Mouse (Mus musculus): ENCODE measurements around the gene Sytl1. TPM values are rescaled to one million over a fixed set of nuclear protein-coding genes. Genes with fewer than 3 reads are reported as not detected.

Sytl1 gene
- polyA plus RNA-seq, 1 experiment from 2014 or later, result 1.4 TPM

DNA sequence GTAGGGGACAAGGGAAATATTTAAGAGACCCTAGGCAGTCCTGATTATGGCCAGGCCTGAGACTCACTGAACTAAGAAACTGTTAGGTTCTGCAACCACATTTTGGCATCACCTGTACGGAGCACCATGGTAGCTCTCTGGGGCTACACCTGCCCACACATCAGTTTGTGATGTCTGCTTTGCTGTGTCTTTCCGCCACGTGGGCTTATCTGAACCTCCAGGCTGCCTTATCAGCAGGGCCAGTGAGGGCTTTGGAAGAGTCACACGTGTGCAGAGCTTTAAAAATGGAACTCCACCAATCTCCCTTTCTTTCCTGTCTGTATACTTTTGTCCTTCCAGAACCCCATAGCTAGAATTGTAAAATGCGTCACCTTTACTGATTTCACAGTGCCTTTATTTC lies 23.0 kb upstream of the Sytl1 start:
- H3K4me3 ChIP-seq (ENCODE audit: low read depth, low read length), result no peak overlapping the region
- peak; percentile 92 for ATAC-seq (ENCODE audit: low read depth)
- no peaks in the 10 kb centered on the region for H3K9me3 ChIP-seq (replicated peaks; ENCODE audit: control insufficient read depth, low read length)
- peaks cover 50% of the 10 kb centered on the region for H3K4me1 ChIP-seq (ENCODE audit: control insufficient read depth, low read depth, low read length)
- H3K36me3 ChIP-seq (ENCODE audit: control insufficient read depth, insufficient read depth), result no peaks in the 10 kb centered on the region
- H3K4me2 ChIP-seq (ENCODE audit: low read depth, low read length), result peak overlapping the region; percentile 44
- H3K27ac ChIP-seq (ENCODE audit: low read length), result peak overlapping the region; percentile 83
- 20% methylated on average over 5 of the region's 5 CpGs for WGBS (ENCODE audit: insufficient replicate concordance)
- peak overlapping the region; percentile 16; the same call in 1 of the 2 replicates for H3K9ac ChIP-seq (ENCODE audit: low read depth, low read length)
- no peaks in the 10 kb centered on the region for H3K27me3 ChIP-seq (ENCODE audit: control insufficient read depth, insufficient read depth, low read depth, low read length)

DNA sequence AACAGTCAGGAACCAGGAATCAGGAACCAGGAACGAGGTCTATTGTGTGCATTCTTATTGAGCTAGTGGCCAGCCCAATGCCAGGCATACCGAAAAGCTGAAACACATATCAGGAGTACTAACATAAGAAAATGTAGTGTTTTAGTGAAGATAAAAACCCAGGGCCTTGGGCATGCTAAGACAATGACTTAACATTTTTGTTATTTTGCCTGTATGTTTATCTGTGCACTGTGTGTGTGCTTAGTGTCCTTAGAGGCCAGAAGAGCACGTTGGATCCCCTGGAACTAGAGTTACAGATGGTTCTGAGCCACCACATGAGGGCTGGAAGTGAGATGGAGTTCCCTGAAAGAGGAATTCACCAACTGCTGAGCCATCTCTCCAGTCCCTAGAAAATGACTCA lies 22.4 kb upstream of the Sytl1 start:
- H3K36me3 ChIP-seq (ENCODE audit: control insufficient read depth, insufficient read depth), result no peaks in the 10 kb centered on the region
- peak; percentile 78 for ATAC-seq (ENCODE audit: low read depth)
- H3K27ac ChIP-seq (ENCODE audit: low read length), result peak overlapping the region; percentile 83
- H3K4me2 ChIP-seq (ENCODE audit: low read depth, low read length), result peak overlapping the region; percentile 44
- H3K9ac ChIP-seq (ENCODE audit: low read depth, low read length), result peak overlapping the region; percentile 5
- WGBS (ENCODE audit: insufficient replicate concordance), result 22% methylated on average over 3 of the region's 3 CpGs
- H3K4me1 ChIP-seq (ENCODE audit: control insufficient read depth, low read depth, low read length), result peaks cover 50% of the 10 kb centered on the region
- no peaks in the 10 kb centered on the region for H3K9me3 ChIP-seq (replicated peaks; ENCODE audit: control insufficient read depth, low read length)
- H3K4me3 ChIP-seq (ENCODE audit: low read depth, low read length), result no peak overlapping the region
- no peaks in the 10 kb centered on the region for H3K27me3 ChIP-seq (ENCODE audit: control insufficient read depth, insufficient read depth, low read depth, low read length)

DNA sequence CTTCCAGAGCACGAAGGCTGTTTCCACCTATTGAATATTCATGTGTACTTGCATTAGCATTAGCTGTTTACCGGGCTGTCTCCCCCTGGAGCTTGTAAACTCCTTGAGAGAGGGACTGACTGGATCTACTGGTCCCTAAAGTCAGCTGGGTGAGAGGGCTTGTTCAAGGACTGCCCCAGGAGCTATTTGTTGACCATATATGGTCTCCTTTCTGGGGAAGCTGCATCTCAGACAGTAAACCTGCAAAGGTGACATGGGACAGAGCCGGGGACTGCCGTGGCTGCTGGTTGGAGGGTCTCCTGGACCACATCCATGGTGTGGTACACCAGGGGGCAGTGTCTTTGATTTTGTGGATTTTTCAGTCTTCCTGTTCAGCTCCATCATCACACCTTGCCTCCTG lies 19.7 kb upstream of the Sytl1 start:
- Histone ChIP-seq H3K27me3 (ENCODE audit: control insufficient read depth, insufficient read depth, low read depth, low read length) (no peaks in the 10 kb centered on the region), H3K27ac (ENCODE audit: low read length) (no peak overlapping the region), H3K9me3 (replicated peaks; ENCODE audit: control insufficient read depth, low read length) (no peaks in the 10 kb centered on the region), H3K36me3 (ENCODE audit: control insufficient read depth, insufficient read depth) (no peaks in the 10 kb centered on the region), H3K4me1 (ENCODE audit: control insufficient read depth, low read depth, low read length) (peaks cover 54% of the 10 kb centered on the region), H3K4me2 (ENCODE audit: low read depth, low read length) (no peak overlapping the region), H3K9ac (ENCODE audit: low read depth, low read length) (no peak overlapping the region), H3K4me3 (ENCODE audit: low read depth, low read length) (no peak overlapping the region)
- WGBS (ENCODE audit: insufficient replicate concordance), result 65% methylated on average over 4 of the region's 4 CpGs
- no peak for ATAC-seq (ENCODE audit: low read depth)

DNA sequence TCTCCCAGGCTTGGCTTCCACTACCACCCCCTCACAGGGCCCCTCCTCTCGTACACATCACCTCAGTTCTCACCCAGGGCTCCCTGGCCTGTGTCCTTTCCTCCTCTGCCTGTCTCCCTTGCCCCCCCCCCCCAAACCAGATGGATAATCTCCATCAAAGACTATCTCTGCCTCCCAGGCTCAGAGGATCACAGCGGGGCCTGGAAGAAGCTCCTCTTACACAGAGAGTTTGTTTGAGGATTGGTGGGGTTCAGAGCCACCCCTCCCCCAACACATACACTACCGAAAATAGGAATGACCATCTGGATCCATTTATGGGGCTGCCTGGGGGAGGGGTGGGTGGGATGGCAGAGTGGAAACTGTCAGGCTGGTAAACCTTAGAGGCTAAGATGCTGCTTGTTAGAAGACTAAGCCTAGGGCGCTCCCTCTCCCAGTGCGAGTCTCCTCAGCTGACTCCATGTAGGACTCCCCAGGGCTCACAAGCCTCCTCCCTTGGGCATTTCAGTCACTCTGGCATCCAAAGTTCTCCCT lies 19.1 kb upstream of the Sytl1 start:
- Histone ChIP-seq H3K4me3 (ENCODE audit: low read depth, low read length) (no peak overlapping the region), H3K36me3 (ENCODE audit: control insufficient read depth, insufficient read depth) (no peaks in the 10 kb centered on the region), H3K27ac (ENCODE audit: low read length) (no peak overlapping the region), H3K9ac (ENCODE audit: low read depth, low read length) (no peak overlapping the region), H3K4me1 (ENCODE audit: control insufficient read depth, low read depth, low read length) (peaks cover 48% of the 10 kb centered on the region), H3K9me3 (replicated peaks; ENCODE audit: control insufficient read depth, low read length) (no peaks in the 10 kb centered on the region), H3K4me2 (ENCODE audit: low read depth, low read length) (no peak overlapping the region), H3K27me3 (ENCODE audit: control insufficient read depth, insufficient read depth, low read depth, low read length) (no peaks in the 10 kb centered on the region)
- 45% methylated on average over 5 of the region's 5 CpGs for WGBS (ENCODE audit: insufficient replicate concordance)
- ATAC-seq (ENCODE audit: low read depth), result no peak

DNA sequence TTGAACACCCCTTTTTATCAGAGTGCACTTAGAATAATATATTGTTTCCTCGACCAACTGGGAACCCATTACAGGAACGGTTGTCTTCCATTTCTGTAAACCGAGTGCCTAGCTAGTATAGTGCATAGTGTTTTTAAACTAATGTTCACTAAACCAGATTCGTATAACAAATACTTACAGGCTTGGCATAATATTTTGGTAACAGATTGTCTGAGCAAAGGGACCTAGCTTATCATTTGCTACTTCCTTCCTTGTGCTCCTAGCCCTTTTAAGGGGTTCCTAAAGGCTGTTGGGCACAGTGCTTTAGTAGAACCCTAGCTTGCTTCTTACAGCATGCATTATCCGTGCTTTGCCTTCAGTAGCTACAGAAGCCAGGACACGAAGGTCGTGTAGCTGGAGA lies 18.6 kb upstream of the Sytl1 start:
- H3K9ac ChIP-seq (ENCODE audit: low read depth, low read length), result no peak overlapping the region
- no peak for ATAC-seq (ENCODE audit: low read depth)
- H3K27ac ChIP-seq (ENCODE audit: low read length), result no peak overlapping the region
- WGBS (ENCODE audit: insufficient replicate concordance), result 27% methylated on average over 7 of the region's 7 CpGs
- no peak overlapping the region for H3K4me3 ChIP-seq (ENCODE audit: low read depth, low read length)
- H3K27me3 ChIP-seq (ENCODE audit: control insufficient read depth, insufficient read depth, low read depth, low read length), result no peaks in the 10 kb centered on the region
- no peaks in the 10 kb centered on the region for H3K9me3 ChIP-seq (replicated peaks; ENCODE audit: control insufficient read depth, low read length)
- H3K4me2 ChIP-seq (ENCODE audit: low read depth, low read length), result no peak overlapping the region
- H3K4me1 ChIP-seq (ENCODE audit: control insufficient read depth, low read depth, low read length), result peaks cover 47% of the 10 kb centered on the region
- H3K36me3 ChIP-seq (ENCODE audit: control insufficient read depth, insufficient read depth), result no peaks in the 10 kb centered on the region

DNA sequence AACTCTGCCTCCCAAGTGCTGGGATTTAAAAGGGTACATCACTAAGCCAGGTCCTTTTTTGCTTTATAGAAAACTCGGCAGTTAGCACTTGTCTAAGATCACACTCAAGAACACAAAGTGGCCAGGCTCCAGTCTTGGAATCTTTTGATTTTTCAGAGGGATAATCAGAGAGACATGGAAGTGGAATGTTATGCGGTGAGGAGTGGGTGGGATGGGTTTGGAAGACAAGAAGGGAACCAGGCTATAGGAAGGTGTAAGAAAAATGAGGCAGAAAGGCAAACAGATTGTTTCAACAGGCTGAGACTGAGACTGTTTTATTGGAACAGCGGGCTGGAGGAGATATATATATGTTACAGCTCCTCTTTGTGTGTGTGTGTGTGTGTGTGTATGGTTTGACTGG lies 15.6 kb upstream of the Sytl1 start:
- WGBS (ENCODE audit: insufficient replicate concordance), result 76% methylated on average over 3 of the region's 3 CpGs
- H3K9me3 ChIP-seq (replicated peaks; ENCODE audit: control insufficient read depth, low read length), result no peaks in the 10 kb centered on the region
- H3K4me2 ChIP-seq (ENCODE audit: low read depth, low read length), result peak overlapping the region; percentile 73
- no peak overlapping the region for H3K4me3 ChIP-seq (ENCODE audit: low read depth, low read length)
- H3K9ac ChIP-seq (ENCODE audit: low read depth, low read length), result no peak overlapping the region
- peaks cover 32% of the 10 kb centered on the region for H3K4me1 ChIP-seq (ENCODE audit: control insufficient read depth, low read depth, low read length)
- H3K36me3 ChIP-seq (ENCODE audit: control insufficient read depth, insufficient read depth), result no peaks in the 10 kb centered on the region; the same call in 1 of the 2 replicates
- H3K27ac ChIP-seq (ENCODE audit: low read length), result no peak overlapping the region; the same call in 1 of the 2 replicates
- ATAC-seq (ENCODE audit: low read depth), result no peak
- H3K27me3 ChIP-seq (ENCODE audit: control insufficient read depth, insufficient read depth, low read depth, low read length), result no peaks in the 10 kb centered on the region

DNA sequence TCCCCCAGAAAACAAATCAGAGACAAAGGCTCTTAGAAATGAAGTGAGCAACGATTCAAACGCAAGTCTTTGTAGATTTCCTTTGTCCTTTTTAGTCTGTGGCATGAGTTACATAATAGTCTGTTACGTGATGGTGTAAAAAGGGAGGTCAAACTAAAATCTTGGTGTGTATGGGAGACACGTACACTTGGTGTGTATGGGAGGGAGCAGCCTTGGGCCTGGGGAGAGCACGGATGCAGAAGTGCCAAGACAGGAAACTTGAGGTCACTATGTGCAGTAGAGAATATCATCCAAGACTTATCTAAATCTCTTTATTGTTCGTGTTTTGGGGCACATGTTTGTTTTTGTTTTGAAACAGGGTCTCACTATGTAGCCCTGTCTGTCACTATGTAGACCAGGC lies 15.2 kb upstream of the Sytl1 start:
- Histone ChIP-seq H3K9me3 (replicated peaks; ENCODE audit: control insufficient read depth, low read length) (no peaks in the 10 kb centered on the region), H3K27ac (ENCODE audit: low read length) (peak overlapping the region; percentile 92), H3K4me3 (ENCODE audit: low read depth, low read length) (peak overlapping the region; percentile 93), H3K4me1 (ENCODE audit: control insufficient read depth, low read depth, low read length) (peaks cover 29% of the 10 kb centered on the region), H3K9ac (ENCODE audit: low read depth, low read length) (peak overlapping the region; percentile 90), H3K36me3 (ENCODE audit: control insufficient read depth, insufficient read depth) (no peaks in the 10 kb centered on the region; the same call in 1 of the 2 replicates), H3K27me3 (ENCODE audit: control insufficient read depth, insufficient read depth, low read depth, low read length) (no peaks in the 10 kb centered on the region), H3K4me2 (ENCODE audit: low read depth, low read length) (peak overlapping the region; percentile 73)
- 11% methylated on average over 6 of the region's 6 CpGs for WGBS (ENCODE audit: insufficient replicate concordance)
- ATAC-seq (ENCODE audit: low read depth), result no peak

DNA sequence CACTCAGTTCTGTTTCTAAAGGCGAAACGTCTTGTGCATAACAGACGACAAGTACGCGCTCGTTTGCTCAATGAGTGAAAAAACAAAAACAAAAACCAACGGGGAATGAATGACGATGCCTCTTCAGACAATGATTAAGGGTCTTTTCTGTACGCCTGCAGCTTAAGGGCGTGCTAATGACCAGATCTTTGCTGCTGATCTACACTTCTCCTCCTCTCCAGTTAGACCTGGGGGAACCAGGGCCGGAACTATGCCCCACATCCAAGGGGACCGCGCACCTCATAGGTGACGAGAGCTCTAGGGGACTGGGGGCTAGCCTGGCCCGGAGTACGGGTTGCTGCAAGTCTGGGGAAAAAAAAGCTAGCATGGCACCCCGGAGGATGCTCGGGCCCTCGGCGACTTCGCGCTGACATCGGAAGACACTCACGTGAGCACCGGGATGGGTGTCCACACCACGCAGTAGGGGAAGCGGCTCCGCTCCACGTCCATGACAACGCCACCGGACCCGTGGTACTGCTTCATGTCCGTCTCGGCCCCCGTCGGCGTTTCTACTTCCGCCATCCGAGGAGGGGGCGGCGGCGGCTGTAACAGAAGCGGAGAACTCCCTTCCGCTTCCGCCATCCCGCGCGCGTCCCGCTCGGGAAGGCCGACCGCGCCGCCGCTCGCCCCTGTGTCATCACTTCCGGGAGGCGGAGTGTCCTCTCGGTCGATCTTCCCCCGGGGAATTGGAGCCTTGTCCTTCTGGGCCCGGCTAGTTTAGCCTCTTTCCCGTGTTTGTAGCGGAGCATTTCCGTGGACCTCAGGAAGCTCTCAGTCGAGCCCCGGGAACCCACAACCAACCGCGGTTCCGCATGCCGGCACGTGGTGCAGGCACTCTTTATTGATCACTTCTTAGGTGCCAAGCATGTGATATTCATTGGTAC lies 14.5 kb upstream of the Sytl1 start, which contains the start of gene Tmem222:
TSS of gene Tmem222 (minus strand) at position 689 of the 923 bp plus-strand sequence.
- Histone ChIP-seq H3K4me1 (ENCODE audit: control insufficient read depth, low read depth, low read length) (peaks cover 28% of the 10 kb centered on the region), H3K27me3 (ENCODE audit: control insufficient read depth, insufficient read depth, low read depth, low read length) (no peaks in the 10 kb centered on the region), H3K27ac (ENCODE audit: low read length) (peak within 1 kb of the TSS; percentile 92), H3K36me3 (ENCODE audit: control insufficient read depth, insufficient read depth) (no peaks in the 10 kb centered on the region; the same call in 1 of the 2 replicates), H3K9me3 (replicated peaks; ENCODE audit: control insufficient read depth, low read length) (no peaks in the 10 kb centered on the region), H3K4me3 (ENCODE audit: low read depth, low read length) (peak within 1 kb of the TSS; percentile 93), H3K4me2 (ENCODE audit: low read depth, low read length) (peak within 1 kb of the TSS; percentile 73), H3K9ac (ENCODE audit: low read depth, low read length) (peak within 1 kb of the TSS; percentile 90)
- ATAC-seq (ENCODE audit: low read depth), result peak; percentile 95
- WGBS (ENCODE audit: insufficient replicate concordance), result under 1% methylated on average over 66 of the region's 73 CpGs

DNA sequence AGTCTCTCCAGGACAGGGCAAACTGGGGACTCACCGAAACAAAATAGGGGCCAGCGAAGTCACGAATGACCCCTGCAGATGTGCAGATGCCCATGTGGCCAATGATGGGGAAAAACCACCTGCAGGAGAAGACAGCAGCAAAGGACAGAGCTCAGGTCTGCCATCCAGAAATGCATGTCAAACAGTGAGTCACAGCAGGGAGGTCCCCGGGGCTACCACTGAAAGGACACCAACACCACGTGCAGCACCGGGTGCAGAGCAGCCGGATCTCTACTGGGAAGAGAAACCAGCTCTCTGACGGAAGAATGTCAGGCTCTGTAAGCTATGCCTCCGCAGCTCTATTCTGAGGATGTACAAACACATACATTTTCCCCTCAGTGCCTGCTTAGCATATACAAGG lies 8.0 kb upstream of the Sytl1 start:
- 87% methylated on average over 9 of the region's 9 CpGs for WGBS (ENCODE audit: insufficient replicate concordance)
- no peak overlapping the region for H3K4me3 ChIP-seq (ENCODE audit: low read depth, low read length)
- no peak for ATAC-seq (ENCODE audit: low read depth)
- H3K4me1 ChIP-seq (ENCODE audit: control insufficient read depth, low read depth, low read length), result peaks cover 6% of the 10 kb centered on the region
- H3K4me2 ChIP-seq (ENCODE audit: low read depth, low read length), result no peak overlapping the region
- peaks cover 32% of the 10 kb centered on the region for H3K36me3 ChIP-seq (ENCODE audit: control insufficient read depth, insufficient read depth)
- no peaks in the 10 kb centered on the region for H3K27me3 ChIP-seq (ENCODE audit: control insufficient read depth, insufficient read depth, low read depth, low read length)
- no peak overlapping the region for H3K27ac ChIP-seq (ENCODE audit: low read length)
- no peaks in the 10 kb centered on the region for H3K9me3 ChIP-seq (replicated peaks; ENCODE audit: control insufficient read depth, low read length)
- H3K9ac ChIP-seq (ENCODE audit: low read depth, low read length), result no peak overlapping the region

Measured in liver, embryonic 16.5 days (tissue).